Mouse (Mus musculus): ENCODE measurements around the gene Inka1. TPM values are rescaled to one million over a fixed set of nuclear protein-coding genes. Genes with fewer than 3 reads are reported as not detected.

Inka1 gene
- 4.2 TPM for polyA plus RNA-seq (2015; fragmentation: Illumina TruSeq; extraction: RNeasy Lipid Tissue Mini Kit (QIAGEN cat#74804); ENCODE audit: low read depth, low replicate concordance)

DNA sequence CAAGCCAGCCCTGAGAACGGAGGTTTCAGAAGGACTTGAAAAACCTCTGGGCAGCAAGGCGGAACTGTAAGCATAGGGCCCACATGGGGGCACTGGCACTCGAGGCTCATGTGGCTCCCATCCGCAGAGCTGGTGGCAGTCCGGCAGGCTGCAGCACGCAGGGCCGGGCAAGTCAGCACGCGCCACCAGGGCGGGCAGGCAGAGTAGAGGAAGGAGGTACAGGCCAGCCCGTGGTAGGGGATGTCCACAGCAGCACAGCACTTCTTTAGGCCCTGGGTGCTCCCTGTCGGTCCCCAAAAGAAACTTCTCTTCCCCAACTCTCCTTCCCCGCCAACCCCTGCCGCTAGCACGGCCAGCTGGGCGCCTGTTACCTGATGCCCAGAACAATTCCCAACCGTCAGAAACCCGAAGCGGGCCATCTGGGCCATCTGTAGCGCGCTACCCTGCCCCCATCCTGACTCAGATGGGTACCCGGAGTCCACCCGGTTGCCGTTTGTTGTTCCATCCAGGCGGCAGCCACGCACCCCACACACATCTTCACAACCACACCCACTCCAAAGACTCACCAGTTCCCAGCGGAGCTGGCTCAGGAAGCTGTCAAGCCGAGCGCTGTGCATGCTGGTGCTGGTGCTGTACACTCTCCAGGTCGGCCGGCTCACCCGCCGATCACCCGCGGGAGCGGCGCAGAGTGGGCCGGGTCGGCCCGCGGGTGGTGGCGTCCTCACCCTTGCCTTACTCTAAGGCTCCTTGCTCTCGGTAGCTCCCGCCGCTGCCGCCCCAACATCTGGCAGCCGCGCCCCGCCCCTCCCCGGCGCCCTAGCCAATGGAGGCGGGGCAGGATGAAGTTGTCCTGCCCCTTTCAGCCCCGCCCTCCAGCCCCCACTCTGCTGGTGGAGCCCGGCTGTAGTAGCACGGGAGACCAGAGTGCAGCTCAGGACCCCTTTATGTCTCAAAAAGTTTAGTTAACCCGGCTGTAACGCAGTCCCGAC, at the start of gene Inka1:
Inka1 (minus strand) TSS at position 749 of the 989 bp plus-strand sequence.

DNA sequence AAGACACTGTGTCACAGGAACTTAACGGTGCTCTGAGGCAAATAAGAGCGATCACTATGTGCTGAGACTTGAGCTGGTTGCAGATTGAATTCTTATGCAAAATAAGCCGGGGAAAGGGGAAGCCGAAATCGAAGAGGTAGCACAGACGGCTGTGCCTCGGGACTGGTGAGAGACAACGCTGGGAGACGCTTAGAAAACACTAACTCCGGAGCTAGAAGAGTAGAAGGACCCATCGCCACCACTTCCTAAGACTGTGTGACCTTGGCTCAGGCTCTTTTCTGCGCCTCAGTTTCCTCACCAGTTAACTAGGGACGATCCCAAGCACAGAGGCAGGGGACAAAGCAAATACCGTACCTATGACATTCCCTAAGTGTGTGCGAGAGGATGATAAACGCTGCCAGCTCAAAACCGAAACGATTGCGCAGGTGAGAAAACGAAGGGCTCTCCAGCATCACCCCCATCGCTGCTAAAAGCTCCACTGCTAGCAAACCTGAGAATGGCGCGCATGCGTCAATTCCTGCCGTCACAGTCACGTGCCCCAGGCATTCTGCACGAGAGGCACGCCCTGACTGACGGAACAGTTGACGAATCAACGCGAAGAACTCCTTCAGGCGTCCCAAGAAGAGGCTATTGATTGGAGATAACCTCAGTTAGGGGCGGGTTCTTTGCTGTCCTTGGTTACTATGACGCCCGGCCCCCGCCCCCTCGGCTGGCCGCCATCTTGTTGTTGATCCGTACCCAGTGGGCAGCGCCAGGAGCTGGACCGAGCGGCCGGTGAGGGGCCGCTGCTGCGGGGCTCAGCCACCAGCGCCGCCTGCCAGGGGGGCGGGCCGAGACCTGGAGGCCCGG, 16.5 kb upstream of the Inka1 start, which contains the start of gene Ip6k1:
Ip6k1 (plus strand) TSS at position 580 of the 849 bp plus-strand sequence.

DNA sequence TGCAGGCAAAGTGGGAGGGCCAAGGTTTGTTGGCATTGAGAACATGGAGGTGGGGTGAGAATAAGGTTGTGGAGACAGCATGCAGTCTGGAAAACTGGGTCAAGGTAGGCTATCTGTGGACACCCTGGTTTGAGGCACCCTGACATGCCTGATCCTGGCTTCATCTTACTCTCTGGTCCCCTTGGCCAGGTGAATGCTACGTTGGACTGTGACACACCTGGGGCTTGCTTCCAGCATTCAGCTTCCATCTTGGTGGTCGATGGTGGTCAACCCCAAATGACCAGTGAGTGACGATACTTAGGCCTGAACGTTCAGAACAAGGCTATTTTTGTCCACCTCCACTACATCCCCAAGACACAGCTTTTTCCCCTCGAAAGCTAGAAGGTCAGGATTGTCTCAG, 10.4 kb upstream of the Inka1 start, which contains the start of gene Gm20662:
Gm20662 (plus strand) TSS at position 301 of the 400 bp plus-strand sequence.

DNA sequence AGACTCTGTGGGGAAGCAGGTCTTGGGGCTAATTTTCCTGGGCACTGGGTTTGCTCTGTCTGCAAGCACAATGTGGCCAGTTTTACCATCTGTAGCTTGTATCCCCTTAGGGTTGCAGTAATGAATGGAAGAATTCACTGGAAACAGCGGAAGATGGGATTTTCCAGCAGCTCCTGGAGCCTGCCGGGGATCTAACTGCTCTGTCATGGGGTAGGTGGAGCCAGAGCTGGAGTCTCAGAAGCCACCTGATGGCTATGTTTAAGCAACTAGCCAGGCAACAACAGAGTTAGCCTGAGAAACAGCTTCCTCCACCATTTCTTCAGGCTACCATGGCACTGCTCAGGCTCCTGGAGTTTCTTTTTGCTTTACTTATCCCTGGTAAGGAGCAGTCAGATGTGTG, 6.5 kb upstream of the Inka1 start, which contains the start of gene Cdhr4:
Cdhr4 (plus strand) TSS at position 301 of the 400 bp plus-strand sequence.

DNA sequence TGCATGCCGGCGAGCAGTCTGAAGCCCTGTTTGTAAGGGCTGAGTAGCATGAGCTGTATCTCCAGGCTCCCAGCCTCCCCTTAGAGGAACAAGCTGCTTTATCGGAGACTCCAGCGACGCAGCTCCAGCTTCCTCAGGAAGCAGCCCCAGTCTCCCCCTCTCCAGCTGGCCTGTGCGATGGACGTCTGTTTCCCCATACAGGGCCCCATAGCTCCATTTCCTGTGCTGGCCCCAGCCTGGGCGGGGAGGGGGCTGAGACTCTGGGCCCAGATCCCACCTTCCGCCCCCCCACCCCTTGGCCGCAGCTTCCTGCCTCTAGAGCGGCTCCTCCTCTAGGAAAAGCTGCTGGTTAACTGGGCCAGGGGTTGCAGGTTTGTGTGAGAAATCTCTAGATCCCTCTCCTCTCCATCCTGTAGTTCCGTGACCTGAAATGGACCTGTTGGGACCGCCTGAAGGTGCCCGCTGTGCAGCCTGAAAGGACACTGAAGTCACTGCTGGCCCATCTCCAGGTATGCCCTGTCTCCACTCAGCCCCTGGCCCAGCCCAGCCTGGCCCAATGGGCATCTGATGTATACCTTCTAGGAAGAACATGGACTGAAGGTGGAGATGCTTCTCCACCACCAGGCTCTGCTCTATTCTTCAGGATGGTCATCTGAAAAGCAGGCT, 2.9 kb downstream of the Inka1 start, which contains the start of gene Gm20661:
Gm20661 (plus strand) TSS at position 378 of the 666 bp plus-strand sequence.

DNA sequence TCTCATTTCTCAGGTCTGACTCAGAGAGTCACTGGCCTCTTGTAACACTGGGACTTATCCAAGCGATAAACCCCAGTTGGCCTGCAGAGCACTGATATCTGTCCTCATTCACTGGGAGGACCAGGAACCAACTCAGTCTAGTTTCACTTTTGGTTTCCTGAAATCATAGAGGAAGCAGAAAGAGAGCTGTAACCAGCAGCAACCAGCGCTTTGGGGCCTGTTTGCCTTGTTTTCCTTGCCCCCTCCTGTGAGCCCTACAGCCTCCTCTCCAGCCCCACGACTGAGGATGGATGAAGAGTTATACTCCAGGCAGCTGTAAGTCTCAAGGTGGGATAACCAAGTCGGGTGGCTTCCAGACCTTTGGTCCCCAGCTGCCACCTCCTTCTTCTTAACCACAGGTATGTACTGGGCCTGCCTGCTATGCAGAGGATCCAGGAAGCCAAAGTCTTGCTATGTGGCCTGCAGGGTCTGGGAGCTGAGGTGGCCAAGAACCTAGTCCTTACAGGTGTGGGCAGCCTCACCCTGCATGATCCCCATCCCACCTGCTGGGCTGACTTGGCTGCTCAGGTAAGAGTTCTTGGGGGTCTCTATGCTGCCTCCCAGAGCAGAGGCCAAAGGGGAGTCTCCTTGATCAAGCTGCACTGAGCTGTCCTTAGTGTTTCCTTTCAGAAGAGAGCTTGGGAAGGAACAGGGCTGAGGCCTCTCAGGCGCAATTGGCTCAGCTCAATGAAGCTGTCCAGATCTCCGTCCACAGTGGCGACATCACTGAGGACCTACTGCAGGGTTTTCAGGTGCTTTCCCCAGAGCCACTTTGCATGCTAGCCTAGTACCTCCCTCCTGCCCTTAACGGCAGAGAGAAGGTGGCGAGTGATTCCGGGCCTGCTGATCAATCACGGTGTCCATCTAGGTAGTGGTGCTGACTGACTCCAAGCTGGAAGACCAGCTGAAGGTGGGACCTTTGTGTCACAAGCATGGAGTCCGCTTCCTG, 10.0 kb downstream of the Inka1 start, which contains the start of gene Uba7:
Uba7 (plus strand) TSS at position 107 of the 988 bp plus-strand sequence.

DNA sequence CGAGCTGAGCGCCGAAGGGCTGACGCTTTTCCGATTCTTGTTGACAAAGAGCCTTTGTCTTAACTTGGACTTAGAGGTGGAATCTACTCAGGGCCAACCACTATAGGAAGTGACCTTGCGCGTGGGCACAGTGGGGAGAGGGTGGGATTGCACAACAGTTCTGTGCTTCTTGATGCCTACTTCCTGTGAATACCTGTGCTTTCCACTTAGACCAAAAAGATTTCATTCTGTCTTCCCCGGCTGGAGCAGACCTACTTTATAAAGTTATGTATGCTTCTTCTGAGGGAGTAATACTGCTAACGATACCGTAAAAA, 35.8 kb downstream of the Inka1 start, which contains the start of gene Traip:
Traip (plus strand) TSS at position 215 of the 314 bp plus-strand sequence.

DNA sequence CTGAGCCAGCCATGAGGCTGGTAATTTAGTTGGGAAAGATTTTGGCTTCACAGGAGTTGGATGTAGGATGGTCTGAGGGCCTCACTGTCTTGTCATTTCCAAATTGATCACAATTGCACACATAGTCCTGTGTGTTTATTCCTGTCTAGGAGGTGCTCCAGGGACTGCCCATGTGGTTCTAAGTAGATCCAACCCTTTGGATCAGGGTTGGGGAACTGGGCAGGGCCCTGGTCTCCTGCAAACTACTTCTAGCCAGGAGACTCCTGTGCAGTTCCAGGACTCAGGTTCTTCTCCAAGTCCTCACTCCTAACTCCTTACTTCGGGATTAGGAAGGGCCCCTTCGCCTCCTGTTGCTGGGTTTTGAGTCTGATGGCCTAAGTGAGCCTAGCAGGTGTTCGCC, 50.3 kb downstream of the Inka1 start, which contains the start of gene Camkv:
Camkv (plus strand) TSS at position 301 of the 400 bp plus-strand sequence.

Other genes with a start within 250 kb of the Inka1 start
- gene Rbm5, start 214.9 kb downstream of the Inka1 start, polyA plus RNA-seq (2015; fragmentation: Illumina TruSeq; extraction: RNeasy Lipid Tissue Mini Kit (QIAGEN cat#74804); ENCODE audit: low read depth, low replicate concordance) = 105 TPM
- 40.5 TPM for gene Rbm6, start 112.6 kb downstream of the Inka1 start, polyA plus RNA-seq (2015; fragmentation: Illumina TruSeq; extraction: RNeasy Lipid Tissue Mini Kit (QIAGEN cat#74804); ENCODE audit: low read depth, low replicate concordance)
- 19.2 TPM for gene Mon1a, start 97.7 kb downstream of the Inka1 start, polyA plus RNA-seq (2015; fragmentation: Illumina TruSeq; extraction: RNeasy Lipid Tissue Mini Kit (QIAGEN cat#74804); ENCODE audit: low read depth, low replicate concordance)
- gene Mst1r, start 79.0 kb downstream of the Inka1 start, polyA plus RNA-seq (2015; fragmentation: Illumina TruSeq; extraction: RNeasy Lipid Tissue Mini Kit (QIAGEN cat#74804); ENCODE audit: low read depth, low replicate concordance) = 0.59 TPM
- gene Actl11, start 57.4 kb downstream of the Inka1 start, polyA plus RNA-seq (2015; fragmentation: Illumina TruSeq; extraction: RNeasy Lipid Tissue Mini Kit (QIAGEN cat#74804); ENCODE audit: low read depth, low replicate concordance) = not detected
- 320 TPM for gene Camkv, start 50.2 kb downstream of the Inka1 start, polyA plus RNA-seq (2015; fragmentation: Illumina TruSeq; extraction: RNeasy Lipid Tissue Mini Kit (QIAGEN cat#74804); ENCODE audit: low read depth, low replicate concordance)
- 15.5 TPM for gene Traip, start 35.7 kb downstream of the Inka1 start, polyA plus RNA-seq (2015; fragmentation: Illumina TruSeq; extraction: RNeasy Lipid Tissue Mini Kit (QIAGEN cat#74804); ENCODE audit: low read depth, low replicate concordance)
- 6.5 TPM for gene Uba7, start 10.4 kb downstream of the Inka1 start, polyA plus RNA-seq (2015; fragmentation: Illumina TruSeq; extraction: RNeasy Lipid Tissue Mini Kit (QIAGEN cat#74804); ENCODE audit: low read depth, low replicate concordance)
- 0.46 TPM for gene Gm20661, start 2.8 kb downstream of the Inka1 start, polyA plus RNA-seq (2015; fragmentation: Illumina TruSeq; extraction: RNeasy Lipid Tissue Mini Kit (QIAGEN cat#74804); ENCODE audit: low read depth, low replicate concordance)
- gene Cdhr4, start 6.6 kb upstream of the Inka1 start, polyA plus RNA-seq (2015; fragmentation: Illumina TruSeq; extraction: RNeasy Lipid Tissue Mini Kit (QIAGEN cat#74804); ENCODE audit: low read depth, low replicate concordance) = 5.1 TPM
- gene Gm20662, start 10.5 kb upstream of the Inka1 start, polyA plus RNA-seq (2015; fragmentation: Illumina TruSeq; extraction: RNeasy Lipid Tissue Mini Kit (QIAGEN cat#74804); ENCODE audit: low read depth, low replicate concordance) = 5.0 TPM
- 160 TPM for gene Ip6k1, start 16.6 kb upstream of the Inka1 start, polyA plus RNA-seq (2015; fragmentation: Illumina TruSeq; extraction: RNeasy Lipid Tissue Mini Kit (QIAGEN cat#74804); ENCODE audit: low read depth, low replicate concordance)
- 17.9 TPM for gene Gmppb, start 63.4 kb upstream of the Inka1 start, polyA plus RNA-seq (2015; fragmentation: Illumina TruSeq; extraction: RNeasy Lipid Tissue Mini Kit (QIAGEN cat#74804); ENCODE audit: low read depth, low replicate concordance)
- gene Amigo3, start 67.3 kb upstream of the Inka1 start, polyA plus RNA-seq (2015; fragmentation: Illumina TruSeq; extraction: RNeasy Lipid Tissue Mini Kit (QIAGEN cat#74804); ENCODE audit: low read depth, low replicate concordance) = 1.4 TPM
- not detected for gene Mst1, start 94.6 kb upstream of the Inka1 start, polyA plus RNA-seq (2015; fragmentation: Illumina TruSeq; extraction: RNeasy Lipid Tissue Mini Kit (QIAGEN cat#74804); ENCODE audit: low read depth, low replicate concordance)
- gene Rnf123, start 97.5 kb upstream of the Inka1 start, polyA plus RNA-seq (2015; fragmentation: Illumina TruSeq; extraction: RNeasy Lipid Tissue Mini Kit (QIAGEN cat#74804); ENCODE audit: low read depth, low replicate concordance) = 52.1 TPM
- 21.4 TPM for gene Apeh, start 108.7 kb upstream of the Inka1 start, polyA plus RNA-seq (2015; fragmentation: Illumina TruSeq; extraction: RNeasy Lipid Tissue Mini Kit (QIAGEN cat#74804); ENCODE audit: low read depth, low replicate concordance)
- 87.7 TPM for gene Bsn, start 204.5 kb upstream of the Inka1 start, polyA plus RNA-seq (2015; fragmentation: Illumina TruSeq; extraction: RNeasy Lipid Tissue Mini Kit (QIAGEN cat#74804); ENCODE audit: low read depth, low replicate concordance)